Mouse (Mus musculus): Measurements from ENCODE around the gene Kat7. TPM values are rescaled to one million over a fixed set of nuclear protein-coding genes. Genes with fewer than 3 reads are reported as not detected.

Gene Kat7
- polyA plus RNA-seq, 1 experiment from 2014 or later, result 62.7 TPM

GRCm38 (mm10) chr11:95344181-95344580 is 34.1 kb upstream of the Kat7 start:
- no peak overlapping the region for H3K9ac ChIP-seq
- WGBS, result 18% methylated on average over 2 of the region's 2 CpGs
- no peaks in the 10 kb centered on the region for H3K9me3 ChIP-seq
- H3K4me2 ChIP-seq, result no peak overlapping the region
- H3K27me3 ChIP-seq, result no peaks in the 10 kb centered on the region
- no peak overlapping the region for H3K27ac ChIP-seq
- H3K4me3 ChIP-seq, result no peak overlapping the region
- no peak for ATAC-seq (ENCODE audit: insufficient number of reproducible peaks, low FRiP score, low TSS enrichment, low read depth)
- H3K4me1 ChIP-seq, result peaks cover 43% of the 10 kb centered on the region
- H3K36me3 ChIP-seq, result peaks cover 23% of the 10 kb centered on the region

- WGBS, result 48% methylated on average over 4 of the region's 4 CpGs
- peaks cover 16% of the 10 kb centered on the region for H3K36me3 ChIP-seq
- no peak overlapping the region for H3K27ac ChIP-seq
- H3K4me1 ChIP-seq, result peaks cover 53% of the 10 kb centered on the region
- H3K9me3 ChIP-seq, result no peaks in the 10 kb centered on the region
- ATAC-seq (ENCODE audit: insufficient number of reproducible peaks, low FRiP score, low TSS enrichment, low read depth), result no peak
- no peaks in the 10 kb centered on the region for H3K27me3 ChIP-seq
- no peak overlapping the region for H3K4me2 ChIP-seq
- no peak overlapping the region for H3K4me3 ChIP-seq
- H3K9ac ChIP-seq, result no peak overlapping the region
These were observed 33.1 kb upstream of the Kat7 start for GRCm38 (mm10) chr11:95343180-95343579.

DNA sequence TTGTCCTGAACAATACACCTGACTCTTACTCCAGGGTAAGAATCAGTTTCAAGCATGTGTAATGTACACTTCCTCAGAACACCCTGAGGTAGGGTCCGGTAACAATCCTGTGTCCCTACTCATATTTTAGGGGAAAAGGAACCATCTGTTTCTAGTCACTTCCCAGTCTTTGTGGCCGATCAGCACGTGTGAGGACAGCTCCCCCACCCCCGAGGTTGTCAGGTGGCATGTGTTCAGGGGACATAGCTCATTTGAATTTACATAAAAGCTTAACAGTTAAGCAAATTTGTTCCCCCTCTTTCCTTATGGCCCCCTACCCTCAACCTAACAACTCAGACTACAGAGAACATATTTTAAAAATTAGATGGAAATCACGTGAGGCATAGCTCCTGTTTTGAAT is 30.6 kb upstream of the Kat7 start:
- Histone ChIP-seq H3K27ac (no peak overlapping the region), H3K4me2 (no peak overlapping the region), H3K4me1 (peaks cover 60% of the 10 kb centered on the region), H3K27me3 (no peaks in the 10 kb centered on the region), H3K36me3 (no peaks in the 10 kb centered on the region), H3K9ac (no peak overlapping the region), H3K9me3 (no peaks in the 10 kb centered on the region), H3K4me3 (no peak overlapping the region)
- no peak for ATAC-seq (ENCODE audit: insufficient number of reproducible peaks, low FRiP score, low TSS enrichment, low read depth)
- WGBS, result 25% methylated on average over 5 of the region's 5 CpGs

DNA sequence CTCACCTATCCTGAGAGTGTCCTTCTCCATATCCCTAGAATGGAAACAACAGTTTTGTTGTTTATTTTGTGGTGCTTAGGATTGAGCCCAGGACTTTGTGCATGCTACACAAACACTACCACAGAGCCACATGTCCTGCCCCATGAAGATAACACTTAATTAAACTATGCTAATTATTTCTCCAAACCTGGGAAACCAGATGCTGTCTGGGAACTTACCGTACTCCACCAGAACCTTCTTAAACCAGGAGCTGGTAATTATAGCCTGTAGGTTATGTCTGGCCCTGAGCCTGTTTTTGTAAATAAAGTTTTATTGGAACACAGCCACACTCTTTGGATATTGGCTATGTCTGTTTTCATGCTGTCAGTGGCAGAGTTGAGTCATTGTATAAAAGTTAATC is 30.2 kb upstream of the Kat7 start:
- ATAC-seq (ENCODE audit: insufficient number of reproducible peaks, low FRiP score, low TSS enrichment, low read depth), result no peak
- Histone ChIP-seq H3K27me3 (no peaks in the 10 kb centered on the region), H3K4me3 (no peak overlapping the region), H3K27ac (no peak overlapping the region), H3K9ac (no peak overlapping the region), H3K4me2 (peak overlapping the region; percentile 75; the same call in 1 of the 2 replicates), H3K36me3 (no peaks in the 10 kb centered on the region), H3K4me1 (peaks cover 58% of the 10 kb centered on the region), H3K9me3 (no peaks in the 10 kb centered on the region)
- 28% methylated on average over 1 of the region's 1 CpGs for WGBS

- peak overlapping the region; percentile 75 for H3K4me2 ChIP-seq
- peak overlapping the region; percentile 68 for H3K27ac ChIP-seq
- WGBS, result 9% methylated on average over 14 of the region's 14 CpGs
- H3K27me3 ChIP-seq, result no peaks in the 10 kb centered on the region
- no peaks in the 10 kb centered on the region for H3K36me3 ChIP-seq
- no peaks in the 10 kb centered on the region for H3K9me3 ChIP-seq
- H3K4me1 ChIP-seq, result peaks cover 51% of the 10 kb centered on the region
- peak overlapping the region; percentile 82; the same call in 1 of the 2 replicates for H3K4me3 ChIP-seq
- H3K9ac ChIP-seq, result no peak overlapping the region
- ATAC-seq (ENCODE audit: insufficient number of reproducible peaks, low FRiP score, low TSS enrichment, low read depth), result no peak
These were observed 29.5 kb upstream of the Kat7 start for GRCm38 (mm10) chr11:95339471-95340021.

DNA sequence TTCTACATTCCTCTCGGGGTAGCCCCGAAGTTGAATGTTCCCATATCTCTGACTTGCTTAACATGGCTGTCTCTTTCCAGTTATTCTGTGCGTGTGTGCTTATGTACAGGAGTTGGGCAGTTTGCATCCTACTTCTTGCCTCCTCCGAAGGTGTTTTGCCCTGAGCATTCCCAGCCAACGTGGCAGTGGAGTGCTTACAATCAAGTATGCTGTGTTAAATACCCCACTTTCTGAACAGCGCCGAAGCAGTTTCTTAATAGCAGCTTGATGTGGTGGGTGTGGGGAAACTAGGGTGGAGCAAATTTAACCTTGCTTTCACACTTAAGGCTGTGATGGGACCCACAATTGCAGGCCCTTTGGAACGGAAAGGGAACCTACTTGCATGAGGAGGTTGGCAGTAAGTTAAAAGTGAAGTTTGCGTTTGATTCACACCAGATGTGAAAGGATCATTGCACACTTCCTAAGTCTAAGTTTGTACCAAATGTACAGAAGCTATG is 27.8 kb upstream of the Kat7 start:
- H3K4me3 ChIP-seq, result peak overlapping the region; percentile 82
- WGBS, result 4% methylated on average over 9 of the region's 9 CpGs
- no peak for ATAC-seq (ENCODE audit: insufficient number of reproducible peaks, low FRiP score, low TSS enrichment, low read depth)
- peak overlapping the region; percentile 75 for H3K4me2 ChIP-seq
- H3K9ac ChIP-seq, result peak overlapping the region; percentile 65
- H3K36me3 ChIP-seq, result no peaks in the 10 kb centered on the region
- peaks cover 38% of the 10 kb centered on the region for H3K4me1 ChIP-seq
- H3K9me3 ChIP-seq, result no peaks in the 10 kb centered on the region
- H3K27me3 ChIP-seq, result no peaks in the 10 kb centered on the region
- peak overlapping the region; percentile 24 for H3K27ac ChIP-seq

GRCm38 (mm10) chr11:95337129-95337813 is 27.2 kb upstream of the Kat7 start:
- H3K27ac ChIP-seq, result peak overlapping the region; percentile 74
- H3K4me2 ChIP-seq, result peak overlapping the region; percentile 75
- ATAC-seq (ENCODE audit: insufficient number of reproducible peaks, low FRiP score, low TSS enrichment, low read depth), result peak; percentile 71
- H3K4me3 ChIP-seq, result peak overlapping the region; percentile 82
- H3K4me1 ChIP-seq, result peaks cover 38% of the 10 kb centered on the region
- WGBS, result under 1% methylated on average over 48 of the region's 50 CpGs
- H3K27me3 ChIP-seq, result no peaks in the 10 kb centered on the region
- H3K9me3 ChIP-seq, result no peaks in the 10 kb centered on the region
- no peaks in the 10 kb centered on the region for H3K36me3 ChIP-seq
- peak overlapping the region; percentile 65 for H3K9ac ChIP-seq

DNA sequence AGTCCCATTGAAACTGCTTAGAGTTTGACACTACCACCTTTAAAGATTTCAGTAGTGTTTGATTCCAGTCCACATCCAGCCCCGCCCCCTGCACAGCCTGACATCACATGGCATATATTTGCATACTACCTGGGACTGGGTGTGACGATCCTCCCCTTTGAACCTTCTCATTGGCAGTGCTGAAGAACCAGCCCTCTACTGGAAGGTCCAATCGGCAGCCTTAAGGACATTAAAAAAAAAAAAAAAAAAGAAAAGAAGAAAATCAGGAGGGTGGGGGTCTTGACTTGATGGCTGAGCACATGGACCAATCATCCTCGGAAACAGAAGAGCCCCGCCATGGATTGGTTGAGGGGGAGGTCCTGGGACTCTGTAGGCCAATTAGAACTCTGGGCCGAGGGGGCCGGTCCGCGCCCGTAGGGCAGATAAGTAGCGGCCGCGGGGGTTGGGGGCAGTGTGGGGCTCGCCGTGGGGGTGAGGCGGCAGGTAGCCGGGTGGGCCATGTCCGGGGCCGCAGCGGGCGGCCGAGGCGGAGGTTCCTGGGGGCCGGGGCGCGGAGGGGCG is 26.6 kb upstream of the Kat7 start, which contains the start of gene Fam117a:
Fam117a (plus strand) TSS at position 451 of the 561 bp plus-strand sequence.
- peak within 1 kb of the TSS; percentile 82 for H3K4me3 ChIP-seq
- peak within 1 kb of the TSS; percentile 75 for H3K4me2 ChIP-seq
- H3K9me3 ChIP-seq, result no peaks in the 10 kb centered on the region
- 2% methylated on average over 22 of the region's 27 CpGs for WGBS
- no peaks in the 10 kb centered on the region for H3K36me3 ChIP-seq
- H3K9ac ChIP-seq, result peak within 1 kb of the TSS; percentile 65
- no peaks in the 10 kb centered on the region for H3K27me3 ChIP-seq
- H3K4me1 ChIP-seq, result peaks cover 38% of the 10 kb centered on the region
- H3K27ac ChIP-seq, result peak within 1 kb of the TSS; percentile 74
- ATAC-seq (ENCODE audit: insufficient number of reproducible peaks, low FRiP score, low TSS enrichment, low read depth), result peak; percentile 98

- 65% methylated on average over 5 of the region's 5 CpGs for WGBS
- no peak overlapping the region for H3K4me3 ChIP-seq
- H3K27me3 ChIP-seq, result no peaks in the 10 kb centered on the region
- H3K4me1 ChIP-seq, result peaks cover 21% of the 10 kb centered on the region
- no peak for ATAC-seq (ENCODE audit: insufficient number of reproducible peaks, low FRiP score, low TSS enrichment, low read depth)
- no peaks in the 10 kb centered on the region for H3K36me3 ChIP-seq
- H3K27ac ChIP-seq, result no peak overlapping the region
- H3K4me2 ChIP-seq, result no peak overlapping the region
- no peaks in the 10 kb centered on the region for H3K9me3 ChIP-seq
- no peak overlapping the region for H3K9ac ChIP-seq
These were observed 24.5 kb upstream of the Kat7 start for GRCm38 (mm10) chr11:95334448-95335060.

DNA sequence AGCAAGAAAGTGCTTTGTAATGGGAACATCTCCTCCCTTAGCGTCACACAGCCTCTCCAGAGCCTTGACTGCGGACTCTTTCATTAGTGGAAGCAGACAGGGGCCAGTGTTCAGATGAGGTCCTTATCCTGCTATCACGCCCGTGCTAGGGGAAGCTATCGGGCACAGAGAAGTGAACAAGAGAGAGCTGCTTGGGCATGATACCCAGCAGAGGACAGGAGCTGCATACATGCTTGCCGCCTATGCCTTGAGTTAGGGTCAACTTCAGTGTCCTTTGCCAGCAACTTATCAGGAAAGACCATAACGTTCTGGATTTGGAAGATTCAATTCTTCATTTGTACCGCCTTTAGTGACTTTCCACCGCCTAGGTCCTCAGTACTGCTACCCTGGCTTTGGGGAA is 23.8 kb upstream of the Kat7 start:
- no peak for ATAC-seq (ENCODE audit: insufficient number of reproducible peaks, low FRiP score, low TSS enrichment, low read depth)
- Histone ChIP-seq H3K27me3 (no peaks in the 10 kb centered on the region), H3K4me2 (no peak overlapping the region), H3K4me1 (peaks cover 13% of the 10 kb centered on the region), H3K27ac (no peak overlapping the region), H3K36me3 (no peaks in the 10 kb centered on the region), H3K4me3 (no peak overlapping the region), H3K9me3 (no peaks in the 10 kb centered on the region), H3K9ac (no peak overlapping the region)
- WGBS, result 81% methylated on average over 9 of the region's 9 CpGs

GRCm38 (mm10) chr11:95333209-95333608 is 23.2 kb upstream of the Kat7 start:
- Histone ChIP-seq H3K4me3 (no peak overlapping the region), H3K4me1 (peaks cover 7% of the 10 kb centered on the region), H3K27ac (no peak overlapping the region), H3K27me3 (no peaks in the 10 kb centered on the region), H3K9ac (no peak overlapping the region), H3K4me2 (no peak overlapping the region), H3K9me3 (no peaks in the 10 kb centered on the region), H3K36me3 (no peaks in the 10 kb centered on the region)
- 54% methylated on average over 4 of the region's 4 CpGs for WGBS
- ATAC-seq (ENCODE audit: insufficient number of reproducible peaks, low FRiP score, low TSS enrichment, low read depth), result no peak

DNA sequence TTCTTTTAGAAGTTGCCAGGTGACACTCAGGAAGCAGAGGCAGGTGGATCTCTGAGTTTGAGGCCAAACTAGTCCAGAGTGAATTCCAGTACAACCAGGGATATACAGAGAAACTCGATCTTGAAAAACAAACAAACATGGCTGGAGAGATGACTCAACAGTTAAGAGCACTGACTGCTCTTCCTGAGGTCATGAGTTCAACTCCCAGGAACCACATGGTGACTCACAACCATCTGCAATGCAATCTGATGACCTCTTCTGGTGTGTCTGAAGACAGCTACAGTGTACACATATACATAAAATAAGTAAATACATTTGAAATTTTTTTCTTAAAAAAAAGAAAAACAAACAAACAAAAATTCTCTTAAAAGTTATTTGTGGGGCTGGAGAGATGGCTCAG is 20.6 kb upstream of the Kat7 start:
- no peaks in the 10 kb centered on the region for H3K36me3 ChIP-seq
- no peak overlapping the region for H3K4me3 ChIP-seq
- no peak overlapping the region for H3K27ac ChIP-seq
- H3K9me3 ChIP-seq, result no peaks in the 10 kb centered on the region
- WGBS, result 62% methylated on average over 1 of the region's 1 CpGs
- H3K4me1 ChIP-seq, result no peaks in the 10 kb centered on the region
- no peak overlapping the region for H3K9ac ChIP-seq
- ATAC-seq (ENCODE audit: insufficient number of reproducible peaks, low FRiP score, low TSS enrichment, low read depth), result no peak
- no peak overlapping the region for H3K4me2 ChIP-seq
- no peaks in the 10 kb centered on the region for H3K27me3 ChIP-seq

Measured in limb, embryonic 15.5 days (tissue).